28 mouse cellular contexts compared by ENCODE assay signal in genomic region chr17:32246117-32246516, GRCm38 (mm10). TPM values are rescaled to one million over a fixed set of nuclear protein-coding genes. Genes with fewer than 3 reads are reported as not detected.
DNase-seq lines count a peak whose midpoint lies in the region; ATAC-seq and TF ChIP-seq lines count a peak whose summit lies in the region.
"Had no signal": no experiment of that assay in that cellular context is flagged by ENCODE, and none has a peak within 500 bp of the region (broad histone marks: within the 10 kb centered on the region; RNA-seq: fewer than 3 reads in every experiment).

No protein-coding gene starts in this region.

- H3K36me3 ChIP-seq in midbrain, embryonic 11.5 days (ENCODE audit: control insufficient read depth, insufficient read depth, low read length): no peaks in the 10 kb centered on the region; the same call in 1 of the 2 replicates
- no peaks in the 10 kb centered on the region for H3K36me3 ChIP-seq in midbrain, embryonic 16.5 days (ENCODE audit: control insufficient read depth, insufficient read depth, low read length)
- H3K36me3 ChIP-seq: heart, embryonic 15.5 days; intestine, embryonic 15.5 days had no signal

- H3K9ac ChIP-seq in midbrain, embryonic 11.5 days (ENCODE audit: low read length): no peak overlapping the region
- no peak overlapping the region for H3K9ac ChIP-seq in midbrain, embryonic 16.5 days (ENCODE audit: low read depth, low read length)
- H3K9ac ChIP-seq: forebrain, postnatal 0 days; heart, embryonic 12.5 days; heart, embryonic 15.5 days; hindbrain, embryonic 14.5 days; intestine, embryonic 15.5 days had no signal

- no peak overlapping the region for H3K4me3 ChIP-seq in midbrain, embryonic 11.5 days (ENCODE audit: low read depth, low read length)
- H3K4me3 ChIP-seq in midbrain, embryonic 16.5 days (ENCODE audit: low read depth, low read length): no peak overlapping the region
- no peak overlapping the region for H3K4me3 ChIP-seq in left cerebral cortex, adult 2 months
- H3K4me3 ChIP-seq: forebrain, embryonic 10.5 days; gastrocnemius, adult 2 months; heart, embryonic 12.5 days; heart, embryonic 15.5 days; intestine, embryonic 15.5 days had no signal

- ATAC-seq in midbrain, embryonic 11.5 days (ENCODE audit: low FRiP score): no peak
- ATAC-seq in midbrain, embryonic 16.5 days: no peak
- ATAC-seq: forebrain, embryonic 14.5 days; forebrain, postnatal 0 days; hindbrain, postnatal 0 days; intestine, embryonic 15.5 days; Patski had no signal

- no peaks in the 10 kb centered on the region for H3K4me1 ChIP-seq in midbrain, embryonic 11.5 days (ENCODE audit: control insufficient read depth, insufficient read depth, low read length)
- H3K4me1 ChIP-seq in midbrain, embryonic 16.5 days (ENCODE audit: control insufficient read depth, insufficient read depth, low read length): 0 out of 2 replicates have a peak, but pooled peaks cover 2% of the 10 kb centered on the region
- H3K4me1 ChIP-seq: forebrain, embryonic 10.5 days; intestine, embryonic 15.5 days had no signal

- peak; percentile 60 for DNase-seq in midbrain, embryonic 11.5 days (ENCODE audit: low spot score, missing footprints)
- DNase-seq in CD4-positive, CD25-positive, alpha-beta regulatory T cell, adult 2 months (ENCODE audit: low read depth, low spot score): peak; percentile 49
- peak; percentile 48 for DNase-seq in induced T-regulatory cell, adult 2 months (ENCODE audit: low read depth)
- DNase-seq in naive thymus-derived CD4-positive, alpha-beta T cell, adult 2 months (ENCODE audit: low read depth): peak; percentile 31
- no peak for DNase-seq in spleen, postnatal 10 days (ENCODE audit: low spot score in 2 of 2)
- DNase-seq in heart, postnatal 14 days: no peak
- no peak for DNase-seq in left cerebral cortex, adult 2 months (ENCODE audit: extremely low spot score in 1 of 2, low spot score in 2 of 2)
- DNase-seq: adrenal gland, postnatal 10 days; adrenal gland, postnatal 36 days; cerebellum, adult 18-20 months; cerebellum, adult 9-10 months; cerebellum, postnatal 14 days; forebrain, postnatal 0 days; gastrocnemius, adult 2 months; gastrocnemius, postnatal 14 days; heart, adult 11 months; heart, postnatal 10 days; heart, postnatal 4 days had no signal

- 86% methylated on average over 5 of the region's 5 CpGs for whole genome bisulfite sequencing in midbrain, embryonic 11.5 days
- 63% methylated on average over 5 of the region's 5 CpGs for WGBS in midbrain, embryonic 16.5 days

- H3K27me3 ChIP-seq in midbrain, embryonic 11.5 days (ENCODE audit: control insufficient read depth, insufficient read depth, low read length): no peaks in the 10 kb centered on the region
- H3K27me3 ChIP-seq in midbrain, embryonic 16.5 days (ENCODE audit: control insufficient read depth, insufficient read depth, low read depth, low read length): no peaks in the 10 kb centered on the region
- H3K27me3 ChIP-seq: heart, embryonic 12.5 days; heart, embryonic 15.5 days; intestine, embryonic 15.5 days; Patski had no signal

- no peak overlapping the region for H3K4me2 ChIP-seq in midbrain, embryonic 11.5 days
- no peak overlapping the region for H3K4me2 ChIP-seq in midbrain, embryonic 16.5 days (ENCODE audit: low read length)
- H3K4me2 ChIP-seq: heart, embryonic 12.5 days; heart, embryonic 15.5 days; hindbrain, embryonic 14.5 days; intestine, embryonic 15.5 days had no signal

- H3K9me3 ChIP-seq in midbrain, embryonic 11.5 days (ENCODE audit: control insufficient read depth, low read length): no peaks in the 10 kb centered on the region
- no peaks in the 10 kb centered on the region for H3K9me3 ChIP-seq in midbrain, embryonic 16.5 days (replicated peaks; ENCODE audit: control insufficient read depth, low read length, poor library complexity, severe bottlenecking)
- H3K9me3 ChIP-seq: forebrain, embryonic 10.5 days; heart, embryonic 12.5 days; heart, embryonic 15.5 days; intestine, embryonic 15.5 days had no signal

- no peak overlapping the region for H3K27ac ChIP-seq in midbrain, embryonic 11.5 days (ENCODE audit: low read depth, low read length)
- no peak overlapping the region for H3K27ac ChIP-seq in midbrain, embryonic 16.5 days (ENCODE audit: low read length)
- no peak overlapping the region for H3K27ac ChIP-seq in left cerebral cortex, adult 2 months
- H3K27ac ChIP-seq: forebrain, embryonic 10.5 days; gastrocnemius, adult 2 months; heart, embryonic 15.5 days; hindbrain, embryonic 14.5 days; hindbrain, postnatal 0 days; intestine, embryonic 15.5 days had no signal

- intact Hi-C loops in heart, postnatal 14 days (cut with DNase I): no loop called here
- intact Hi-C loops in left cerebral cortex, adult 2 months (cut with DNase I): no loop called here

- no peak for TF ChIP-seq CTCF in left cerebral cortex, adult 2 months (IDR thresholded peaks at IDR 0.05)

RNA-seq across cellular contexts. Expression of gene Brd4, which starts 38.4 kb away (rescaled TPM):
- 82.8 and 97.9 TPM in 2 replicates for polyA plus RNA-seq in midbrain, embryonic 11.5 days (2014; fragmentation: Nextera tagmentation; extraction: Ambion mirVana)
- 84.3 and 84.6 TPM in 2 replicates for polyA plus RNA-seq in midbrain, embryonic 16.5 days (2015; fragmentation: Nextera tagmentation; extraction: Ambion mirVana)
- total RNA-seq in heart, postnatal 14 days (2021): 10 to 100 TPM; 64.0 to 67.4 TPM
- total RNA-seq in left cerebral cortex, adult 2 months (2021): 100 to 1,000 TPM; 121 to 138 TPM

RNA-seq across cellular contexts. Expression of gene Ephx3, which starts 56.8 kb away (rescaled TPM):
- polyA plus RNA-seq in midbrain, embryonic 11.5 days (2014; fragmentation: Nextera tagmentation; extraction: Ambion mirVana): 0.07 and 0.12 TPM in 2 replicates
- polyA plus RNA-seq in midbrain, embryonic 16.5 days (2015; fragmentation: Nextera tagmentation; extraction: Ambion mirVana): 0.09 and 0.24 TPM in 2 replicates
- total RNA-seq in heart, postnatal 14 days (2021): under 1 TPM; 0.88 to 0.95 TPM
- under 1 TPM; 0.28 to 0.29 TPM for total RNA-seq in left cerebral cortex, adult 2 months (2021)
- total RNA-seq: common myeloid progenitor, adult 5-6 weeks had no signal
- polyA plus RNA-seq: forebrain, embryonic 14.5 days had no signal

Comparison
In these comparisons a context has a peak if more than half of its experiments do, and no peak if none do; other contexts are left out.
1. DNase-seq: peak in midbrain, embryonic 11.5 days (single experiment), CD4-positive, CD25-positive, alpha-beta regulatory T cell, adult 2 months (single experiment), induced T-regulatory cell, adult 2 months (single experiment) and naive thymus-derived CD4-positive, alpha-beta T cell, adult 2 months (single experiment); none in spleen, postnatal 10 days (0 of 2), heart, postnatal 14 days (0 of 2) and left cerebral cortex, adult 2 months (0 of 2).